Mouse (Mus musculus): ENCODE results near the gene Tcf23.

DNA sequence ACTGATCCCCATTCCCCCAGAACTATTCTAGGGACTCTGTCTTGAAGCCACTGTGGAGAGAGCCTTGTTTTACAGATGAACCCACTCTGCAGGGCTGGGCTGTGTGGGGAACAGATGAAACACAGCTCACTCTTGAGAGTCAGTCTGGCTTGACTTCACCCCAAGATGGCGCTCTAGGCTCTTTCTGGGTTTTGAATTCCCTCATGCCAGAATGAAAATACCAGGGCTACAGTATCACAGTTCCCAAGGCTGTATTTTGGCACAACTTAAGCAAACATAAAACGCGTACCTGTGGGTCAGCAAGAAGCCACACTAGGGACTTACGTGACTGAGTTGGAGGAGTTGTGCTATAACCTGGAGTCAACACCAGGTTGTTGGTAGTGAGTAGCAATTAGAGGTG is 38.3 kb upstream of the Tcf23 start:
- TF ChIP-seq POLR2A (IDR thresholded peaks at IDR 0.05; ENCODE audit: control insufficient read depth, low read depth, low read length) (no peak), CTCF (IDR thresholded peaks at IDR 0.05; ENCODE audit: control insufficient read depth, insufficient read depth, insufficient replicate concordance, low read depth, low read length) (peak; percentile 19; the same call in 1 of the 2 replicates)
